Mouse (Mus musculus) CD4-positive naive resting alpha-beta T cell, adult 76 days (primary cell): ENCODE data around the gene Rab5c. TPM values are rescaled to one million over a fixed set of nuclear protein-coding genes. Genes with fewer than 3 reads are reported as not detected.

ENCODE experiments used
- total RNA-seq: library from RNA; stranded (reverse); gene quantifications from one replicate; pipeline ENCODE4 v1.2.4, GENCODE M21; 2023

Gene Rab5c
- 113 TPM for total RNA-seq

DNA sequence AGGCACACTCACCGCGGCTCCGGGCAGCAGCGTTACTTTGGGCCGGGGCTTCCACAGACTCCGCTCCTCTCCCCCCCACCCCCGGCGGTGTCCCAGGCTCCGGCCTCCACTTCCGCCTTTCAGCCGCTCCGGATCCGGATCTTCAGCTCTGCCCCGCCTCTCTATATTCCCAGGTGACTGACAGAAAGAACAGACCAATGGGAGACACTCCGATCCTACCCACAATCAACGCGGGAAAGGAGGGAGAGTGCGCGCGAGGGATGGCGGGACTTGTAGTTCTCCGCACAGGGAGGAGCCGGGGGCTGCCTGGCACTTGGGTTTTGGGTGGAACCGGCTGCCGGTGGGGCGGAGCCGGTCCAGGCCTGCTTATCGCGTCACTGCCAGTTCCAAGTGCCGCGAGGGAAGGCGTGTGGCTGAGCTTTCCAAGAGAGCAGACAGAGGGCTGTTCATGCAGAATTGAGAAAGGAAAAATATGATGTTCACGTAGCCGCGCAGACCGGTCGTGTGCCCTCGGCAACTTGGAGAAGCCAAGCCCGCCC is at the start of gene Rab5c:
TSS of gene Rab5c (minus strand) at position 150 of the 539 bp plus-strand sequence.

DNA sequence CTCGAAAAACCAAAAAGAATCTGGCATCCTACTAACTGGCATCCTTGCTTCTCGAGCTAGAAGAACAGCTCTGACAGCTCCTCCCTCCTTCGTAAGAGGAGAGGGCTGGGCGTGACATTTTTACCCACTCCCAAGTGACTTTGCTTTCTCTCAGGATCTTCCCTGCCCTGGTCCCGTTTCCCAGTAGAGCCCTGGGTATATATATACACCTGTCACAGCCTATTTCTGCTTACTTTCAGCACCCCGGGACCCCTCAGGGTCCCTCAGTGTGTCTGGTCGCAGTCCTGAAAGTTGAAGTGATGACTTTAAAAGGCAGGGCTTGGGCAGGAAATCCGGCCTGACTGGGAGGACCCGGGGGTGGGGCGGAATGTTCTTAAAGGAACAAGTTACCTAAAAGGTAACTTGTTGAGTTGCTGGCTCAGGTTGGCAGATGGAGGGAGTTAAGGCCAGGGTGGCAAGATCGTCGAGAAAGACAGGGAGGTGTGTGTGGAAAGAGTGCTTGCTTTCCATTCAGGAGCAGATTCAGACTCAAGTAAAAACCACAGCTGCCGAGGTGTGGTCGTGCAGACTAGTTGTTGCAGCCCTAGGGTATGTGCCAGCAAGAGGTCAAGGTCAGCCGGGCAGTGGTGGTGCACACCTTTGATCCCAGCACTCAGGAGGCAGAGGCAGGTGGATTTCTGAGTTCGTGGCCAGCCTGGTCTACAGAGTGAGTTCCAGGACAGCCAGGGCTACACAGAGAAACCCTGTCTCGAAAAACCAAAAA is 32.8 kb upstream of the Rab5c start, which contains the start of gene Ghdc:
TSS of gene Ghdc (minus strand) at position 312 of the 763 bp plus-strand sequence.

DNA sequence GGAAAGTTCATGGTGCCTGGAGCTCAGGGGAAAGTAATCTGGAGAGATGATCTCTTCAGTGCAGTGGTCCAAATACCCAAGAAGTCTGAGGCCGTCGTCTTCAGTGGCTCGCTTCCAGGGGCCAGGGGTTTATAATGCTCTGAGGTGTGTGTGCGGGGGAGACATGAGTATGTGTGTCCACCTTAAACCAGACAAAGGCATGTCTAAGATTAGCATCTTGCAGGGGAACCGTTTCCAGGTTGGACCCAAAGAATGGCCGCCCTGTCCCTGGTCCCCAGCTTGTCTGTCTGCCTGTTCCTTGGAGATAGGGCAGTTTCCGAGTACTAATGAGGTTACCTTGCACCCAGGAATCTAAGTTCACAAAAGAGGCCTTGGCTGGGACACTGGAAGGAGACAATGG is 24.8 kb upstream of the Rab5c start, which contains the start of gene Hcrt:
TSS of gene Hcrt (minus strand) at position 101 of the 400 bp plus-strand sequence.

DNA sequence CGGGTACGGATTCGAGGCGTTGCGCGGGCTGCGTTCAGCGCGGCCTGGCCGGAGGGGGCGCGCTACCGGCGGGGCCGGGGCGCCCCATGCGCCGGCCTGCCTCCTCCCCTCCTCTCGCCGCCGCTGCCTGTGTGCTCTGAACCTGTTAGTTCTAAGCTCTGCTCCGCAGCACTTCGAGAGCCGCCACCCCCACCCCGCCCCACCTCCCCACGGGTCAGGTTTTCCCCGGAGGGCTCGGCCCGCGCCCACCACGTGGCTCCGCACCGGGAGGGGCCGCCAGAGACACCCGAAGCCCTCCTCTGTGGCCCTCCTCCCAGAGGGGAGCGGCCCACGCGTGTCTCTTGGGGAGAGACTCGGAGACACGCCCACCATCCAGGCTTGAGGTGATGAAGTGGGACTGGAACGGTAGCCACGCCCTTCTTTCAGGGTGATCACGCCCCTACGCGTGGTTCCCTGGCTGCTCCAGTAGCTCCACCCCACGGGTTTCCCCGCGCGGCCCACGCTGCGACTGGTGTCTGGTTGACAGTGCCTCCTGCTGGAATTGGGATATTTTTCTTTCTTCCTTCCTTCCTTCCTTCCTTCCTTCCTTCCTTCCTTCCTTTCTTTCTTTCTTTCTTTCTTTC is 21.7 kb upstream of the Rab5c start, which contains the start of gene Kcnh4:
TSS of gene Kcnh4 (minus strand) at position 332 of the 623 bp plus-strand sequence.

DNA sequence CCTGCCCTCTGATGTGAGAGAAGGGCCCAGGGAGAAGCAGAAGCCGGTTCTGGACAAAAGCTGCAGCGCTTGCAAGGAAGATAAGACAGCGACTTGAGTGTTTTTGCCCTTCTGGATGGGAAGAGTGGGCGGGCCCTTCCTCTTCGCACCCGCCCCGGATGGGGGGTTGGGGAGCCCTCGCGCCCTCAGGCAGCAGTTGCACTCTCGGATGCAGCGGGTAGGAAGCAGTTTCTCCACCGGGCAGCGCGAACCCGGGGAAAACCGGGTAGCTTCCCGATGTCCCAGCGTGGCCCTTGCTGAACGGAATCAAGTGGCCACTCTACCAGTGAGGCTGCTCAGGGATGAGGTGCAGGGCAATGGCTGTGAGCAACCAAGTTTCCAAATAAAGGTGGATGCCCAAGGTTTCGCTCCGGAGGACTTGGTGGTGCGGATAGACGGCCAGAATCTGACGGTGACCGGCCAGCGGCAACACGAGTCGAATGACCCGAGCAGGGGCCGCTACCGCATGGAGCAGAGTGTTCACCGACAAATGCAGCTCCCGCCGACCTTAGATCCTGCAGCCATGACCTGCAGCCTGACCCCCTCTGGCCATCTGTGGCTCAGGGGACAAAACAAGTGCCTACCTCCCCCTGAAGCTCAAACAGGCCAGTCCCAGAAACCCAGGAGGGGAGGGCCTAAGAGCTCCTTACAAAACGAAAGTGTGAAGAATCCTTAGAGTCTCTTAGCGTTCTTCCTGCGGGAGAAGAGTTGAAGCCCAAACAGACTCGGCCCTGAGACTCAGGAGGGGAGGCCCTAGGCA is 24.1 kb downstream of the Rab5c start, which contains the start of gene Hspb9:
TSS of gene Hspb9 (plus strand) at position 116 of the 799 bp plus-strand sequence.

DNA sequence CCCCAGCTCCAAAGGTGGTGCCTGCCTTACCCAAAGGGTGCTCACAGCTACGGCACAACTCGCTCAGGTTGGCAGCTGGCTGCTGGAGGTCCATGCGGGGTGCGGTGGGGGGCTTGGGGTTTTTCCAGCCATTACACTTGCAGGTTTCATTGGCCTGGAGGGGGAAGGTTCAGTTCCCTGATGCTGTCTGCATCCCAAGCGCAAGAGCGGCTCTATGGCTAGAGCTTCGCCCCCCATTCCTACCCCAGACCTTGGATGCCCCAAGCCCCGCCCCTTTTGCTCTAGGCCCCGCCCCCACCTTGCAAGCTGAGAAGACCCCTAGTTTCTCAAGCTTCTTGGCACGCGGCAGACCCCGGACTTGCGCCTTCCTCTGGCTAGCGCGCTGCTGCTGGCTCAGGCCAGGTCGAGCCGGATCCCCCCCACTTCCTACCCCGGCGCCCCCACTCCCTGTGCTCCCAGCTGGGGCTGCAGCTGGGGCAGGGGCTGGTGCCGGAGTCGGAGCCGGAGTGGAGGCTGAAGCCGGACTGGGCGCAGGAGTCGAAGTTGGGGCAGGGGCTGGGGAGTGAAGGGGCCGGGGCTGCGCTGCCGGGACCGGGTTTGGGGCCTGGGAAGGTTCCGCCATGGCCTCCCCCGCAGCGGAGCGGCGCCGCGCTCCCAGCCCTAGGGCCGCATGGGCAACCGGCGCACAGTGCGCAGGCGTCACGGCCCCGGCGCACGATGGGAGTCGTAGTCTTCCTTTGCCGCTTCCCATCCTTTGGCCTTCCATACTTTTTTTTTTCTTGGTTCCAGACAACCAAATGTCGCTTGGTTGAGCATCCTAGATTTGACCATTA is 26.0 kb downstream of the Rab5c start, which contains the start of gene Kat2a:
TSS of gene Kat2a (minus strand) at position 683 of the 833 bp plus-strand sequence.

DNA sequence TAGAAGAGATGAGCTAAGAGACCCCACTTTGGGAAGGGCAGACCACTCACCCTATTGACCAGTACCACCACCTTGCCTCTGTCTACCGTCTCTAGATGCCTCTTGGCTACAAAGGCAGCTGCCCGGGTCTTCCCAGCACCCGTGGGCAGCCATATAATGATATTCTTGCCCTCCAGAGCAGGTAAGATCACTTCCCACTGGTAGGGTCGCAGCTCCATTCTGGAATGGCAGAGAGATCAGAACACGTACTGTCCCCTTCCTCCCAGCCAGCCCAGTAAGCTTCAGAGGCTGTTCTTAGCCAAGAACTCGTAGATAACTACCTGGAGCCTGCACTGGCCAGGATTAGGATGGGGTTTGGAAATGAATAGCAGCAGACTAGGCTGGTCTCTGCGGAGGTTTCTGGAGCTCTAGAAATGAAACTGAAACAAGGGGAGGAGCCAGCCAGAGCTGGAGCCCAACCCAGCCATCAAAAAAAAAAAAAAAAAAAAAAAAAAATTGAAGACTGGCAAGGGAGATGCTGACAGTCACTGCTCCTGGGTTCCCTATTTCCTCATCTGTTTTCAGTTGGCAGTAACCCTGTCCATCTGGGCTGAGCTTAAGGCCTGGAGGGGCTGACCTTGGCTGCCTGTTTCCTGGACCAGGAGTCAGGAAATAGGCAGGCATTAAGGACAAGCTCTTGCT is 34.0 kb downstream of the Rab5c start, which contains the start of gene Dhx58:
TSS of gene Dhx58 (minus strand) at position 421 of the 681 bp plus-strand sequence.

DNA sequence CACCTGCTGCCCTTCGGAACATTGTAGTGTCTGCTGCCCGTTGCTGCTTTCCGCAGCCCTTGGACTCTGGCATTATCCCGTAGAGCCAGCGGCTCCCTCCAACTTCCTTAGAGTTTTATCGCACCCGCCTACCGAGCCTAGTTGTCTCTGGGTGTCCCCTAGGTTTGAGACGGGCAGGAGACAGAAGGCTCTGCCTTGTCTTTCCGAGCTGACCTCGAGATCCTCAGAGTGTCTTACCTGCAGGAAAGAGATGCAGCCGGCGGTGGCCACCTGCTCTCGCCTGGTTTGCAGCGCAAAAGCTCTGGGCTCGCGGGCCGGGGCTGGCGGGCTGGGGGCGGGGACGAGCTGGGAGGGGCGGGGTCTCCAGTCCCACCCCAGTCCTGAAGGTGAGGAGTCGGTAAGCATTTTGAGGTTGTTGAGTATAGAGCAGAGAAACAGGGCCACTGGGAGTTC is 45.8 kb downstream of the Rab5c start, which contains the start of gene Zfp385c:
TSS of gene Zfp385c (minus strand) at position 292 of the 453 bp plus-strand sequence.

Other genes starting within 250 kb of the Rab5c start
- 145 TPM for gene Acly, start 210.2 kb downstream of the Rab5c start, total RNA-seq
- gene Ttc25, start 192.6 kb downstream of the Rab5c start, total RNA-seq, result not detected
- 98.3 TPM for gene Cnp, start 163.3 kb downstream of the Rab5c start, total RNA-seq
- 17.2 TPM for gene Nkiras2, start 119.0 kb downstream of the Rab5c start, total RNA-seq
- 344 TPM for gene Dnajc7, start 118.0 kb downstream of the Rab5c start, total RNA-seq
- not detected for gene Zfp385c, start 45.8 kb downstream of the Rab5c start, total RNA-seq
- gene Dhx58, start 33.9 kb downstream of the Rab5c start, total RNA-seq, result 13.7 TPM
- 36.4 TPM for gene Kat2a, start 25.8 kb downstream of the Rab5c start, total RNA-seq
- not detected for gene Hspb9, start 24.4 kb downstream of the Rab5c start, total RNA-seq
- gene Kcnh4, start 21.7 kb upstream of the Rab5c start, total RNA-seq, result 1.2 TPM
- not detected for gene Hcrt, start 24.7 kb upstream of the Rab5c start, total RNA-seq
- 5.4 TPM for gene Ghdc, start 32.7 kb upstream of the Rab5c start, total RNA-seq
- 172 TPM for gene Stat5b, start 112.5 kb upstream of the Rab5c start, total RNA-seq
- gene Stat5a, start 121.1 kb upstream of the Rab5c start, total RNA-seq, result 194 TPM
- 380 TPM for gene Stat3, start 201.3 kb upstream of the Rab5c start, total RNA-seq
- 0.15 TPM for gene Cavin1, start 232.7 kb upstream of the Rab5c start, total RNA-seq